Mouse (Mus musculus): ENCODE measurements around the gene Pex6. TPM values are rescaled to one million over a fixed set of nuclear protein-coding genes. Genes with fewer than 3 reads are reported as not detected.

Gene Pex6
- 26.8 and 27.4 TPM in 2 replicates for polyA plus RNA-seq (2015; fragmentation: Nextera tagmentation; extraction: Ambion mirVana)

DNA sequence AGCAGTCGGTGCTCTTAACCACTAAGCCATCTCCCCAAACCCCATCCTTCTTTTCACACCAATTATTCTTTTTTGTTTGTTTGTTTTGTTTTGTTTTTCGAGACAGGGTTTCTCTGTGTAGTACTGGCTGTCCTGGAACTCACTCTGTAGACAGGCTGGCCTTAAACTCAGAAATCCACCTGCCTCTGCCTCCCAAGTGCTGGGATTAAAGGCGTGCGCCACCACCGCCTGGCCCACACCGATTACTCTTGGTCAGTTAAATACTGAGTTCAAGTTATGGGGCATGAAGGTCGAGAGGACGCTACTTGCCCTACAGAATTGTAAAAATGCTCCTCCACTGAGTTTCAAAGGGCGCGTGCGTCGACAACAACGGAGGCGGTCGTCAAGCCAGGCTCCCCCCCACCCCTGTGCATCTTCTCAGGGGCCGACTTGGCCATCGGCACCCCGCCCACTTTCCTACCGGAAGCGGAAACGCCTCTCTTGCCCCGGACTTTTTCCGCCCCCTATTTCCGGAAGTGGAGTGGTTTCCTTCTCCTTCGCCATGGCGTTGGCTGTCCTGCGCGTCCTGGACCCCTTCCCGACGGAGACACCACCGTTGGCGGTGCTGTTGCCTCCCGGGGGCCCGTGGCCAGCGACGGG is at the start of gene Pex6:
TSS of gene Pex6 (plus strand) at position 505 of the 639 bp plus-strand sequence.
- H3K4me1 ChIP-seq (ENCODE audit: insufficient read depth, low read length): peaks cover 17% of the 10 kb centered on the region
- H3K9me3 ChIP-seq (ENCODE audit: low read length): no peaks in the 10 kb centered on the region
- peak within 1 kb of the TSS; percentile 91 for H3K9ac ChIP-seq (replicated peaks; ENCODE audit: low read length)
- H3K36me3 ChIP-seq (ENCODE audit: insufficient read depth, low read length): peaks cover 22% of the 10 kb centered on the region
- H3K4me3 ChIP-seq (ENCODE audit: low read length): peak within 1 kb of the TSS; percentile 68
- 9% methylated on average over 36 of the region's 36 CpGs for WGBS
- H3K27ac ChIP-seq (ENCODE audit: low read length): peak within 1 kb of the TSS; percentile 79
- ATAC-seq (ENCODE audit: low FRiP score, low TSS enrichment): peak; percentile 92
- H3K27me3 ChIP-seq (ENCODE audit: insufficient read depth, low read length): no peaks in the 10 kb centered on the region
- H3K4me2 ChIP-seq (replicated peaks; ENCODE audit: low read depth, low read length): peak within 1 kb of the TSS; percentile 93

DNA sequence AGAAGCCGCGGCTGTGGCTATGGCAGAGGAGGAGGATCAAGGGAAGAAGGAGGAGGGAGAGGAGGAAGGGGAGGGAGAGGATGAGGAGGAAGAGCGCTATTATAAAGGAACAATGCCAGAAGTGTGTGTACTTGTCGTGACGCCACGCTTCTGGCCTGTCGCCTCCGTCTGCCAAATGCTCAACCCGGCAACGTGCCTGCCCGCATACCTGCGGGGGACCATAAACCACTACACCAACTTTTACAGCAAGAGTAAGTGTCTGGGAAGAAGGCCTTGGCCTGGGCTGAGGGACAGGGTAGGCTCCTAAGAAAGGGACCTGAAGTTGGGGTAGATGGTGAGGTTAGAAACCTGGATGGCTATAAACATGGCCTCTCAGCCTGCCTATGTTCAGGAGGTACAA is 49.3 kb upstream of the Pex6 start:
- Histone ChIP-seq H3K36me3 (ENCODE audit: insufficient read depth, low read length) (peaks cover 84% of the 10 kb centered on the region), H3K4me2 (replicated peaks; ENCODE audit: low read depth, low read length) (no peak overlapping the region), H3K4me3 (ENCODE audit: low read length) (no peak overlapping the region), H3K9ac (replicated peaks; ENCODE audit: low read length) (no peak overlapping the region), H3K4me1 (ENCODE audit: insufficient read depth, low read length) (no peaks in the 10 kb centered on the region), H3K27ac (ENCODE audit: low read length) (no peak overlapping the region), H3K9me3 (ENCODE audit: low read length) (no peaks in the 10 kb centered on the region), H3K27me3 (ENCODE audit: insufficient read depth, low read length) (no peaks in the 10 kb centered on the region)
- 80% methylated on average over 12 of the region's 12 CpGs for WGBS
- ATAC-seq (ENCODE audit: low FRiP score, low TSS enrichment): no peak

DNA sequence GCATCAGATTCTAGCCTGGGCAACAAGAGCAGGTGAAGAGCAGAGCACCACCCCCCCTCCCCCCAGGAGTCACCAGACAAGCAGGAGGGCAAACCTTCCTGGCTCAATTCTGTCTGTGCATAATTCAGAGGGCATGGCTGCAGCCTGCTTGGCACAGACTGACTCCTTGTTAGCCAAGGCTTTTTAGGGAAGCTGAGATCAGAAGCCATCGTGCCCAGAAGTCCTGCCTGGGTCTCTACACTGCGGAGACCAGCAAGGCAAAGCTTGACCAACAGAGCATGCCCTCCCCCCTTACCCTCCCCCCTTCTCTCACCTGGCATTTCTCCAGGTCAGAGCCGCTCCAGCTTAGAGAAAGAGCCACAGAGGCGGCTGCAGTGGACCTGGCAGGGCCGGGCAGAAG is 48.5 kb upstream of the Pex6 start:
- Histone ChIP-seq H3K36me3 (ENCODE audit: insufficient read depth, low read length) (peaks cover 82% of the 10 kb centered on the region), H3K9me3 (ENCODE audit: low read length) (no peaks in the 10 kb centered on the region), H3K4me1 (ENCODE audit: insufficient read depth, low read length) (no peaks in the 10 kb centered on the region), H3K27me3 (ENCODE audit: insufficient read depth, low read length) (no peaks in the 10 kb centered on the region), H3K27ac (ENCODE audit: low read length) (no peak overlapping the region), H3K4me2 (replicated peaks; ENCODE audit: low read depth, low read length) (no peak overlapping the region), H3K9ac (replicated peaks; ENCODE audit: low read length) (no peak overlapping the region), H3K4me3 (ENCODE audit: low read length) (no peak overlapping the region)
- 79% methylated on average over 5 of the region's 5 CpGs for WGBS
- 0 out of 2 replicates have a peak, but pooled peaks have one; percentile 32 for ATAC-seq (ENCODE audit: low FRiP score, low TSS enrichment)

DNA sequence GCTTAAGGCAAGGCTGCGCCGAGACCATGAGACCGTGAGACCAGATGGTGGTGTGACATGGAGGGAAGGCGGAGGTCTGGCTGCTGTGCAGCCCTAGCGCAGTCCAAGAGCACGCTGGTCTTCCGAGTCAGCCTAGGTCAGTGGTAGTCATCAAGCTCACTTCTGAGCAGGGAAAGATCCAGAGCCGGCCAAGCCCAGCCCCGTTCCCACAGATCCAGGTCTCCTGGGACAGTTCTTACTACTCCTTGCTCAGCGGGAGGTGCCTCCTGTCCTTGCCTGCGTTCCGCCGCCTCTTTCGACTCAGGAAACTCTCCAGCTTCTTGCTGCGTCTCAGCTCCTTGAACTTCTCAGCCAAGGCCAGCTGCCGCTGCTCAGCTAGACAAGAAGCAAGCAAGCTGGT is 43.6 kb upstream of the Pex6 start:
- no peak overlapping the region for H3K4me2 ChIP-seq (replicated peaks; ENCODE audit: low read depth, low read length)
- peaks cover 57% of the 10 kb centered on the region for H3K36me3 ChIP-seq (ENCODE audit: insufficient read depth, low read length)
- no peak for ATAC-seq (ENCODE audit: low FRiP score, low TSS enrichment)
- peaks cover 2% of the 10 kb centered on the region; the same call in 1 of the 2 replicates for H3K4me1 ChIP-seq (ENCODE audit: insufficient read depth, low read length)
- no peak overlapping the region for H3K9ac ChIP-seq (replicated peaks; ENCODE audit: low read length)
- H3K4me3 ChIP-seq (ENCODE audit: low read length): no peak overlapping the region
- no peaks in the 10 kb centered on the region for H3K9me3 ChIP-seq (ENCODE audit: low read length)
- 86% methylated on average over 16 of the region's 16 CpGs for WGBS
- no peaks in the 10 kb centered on the region for H3K27me3 ChIP-seq (ENCODE audit: insufficient read depth, low read length)
- H3K27ac ChIP-seq (ENCODE audit: low read length): no peak overlapping the region

DNA sequence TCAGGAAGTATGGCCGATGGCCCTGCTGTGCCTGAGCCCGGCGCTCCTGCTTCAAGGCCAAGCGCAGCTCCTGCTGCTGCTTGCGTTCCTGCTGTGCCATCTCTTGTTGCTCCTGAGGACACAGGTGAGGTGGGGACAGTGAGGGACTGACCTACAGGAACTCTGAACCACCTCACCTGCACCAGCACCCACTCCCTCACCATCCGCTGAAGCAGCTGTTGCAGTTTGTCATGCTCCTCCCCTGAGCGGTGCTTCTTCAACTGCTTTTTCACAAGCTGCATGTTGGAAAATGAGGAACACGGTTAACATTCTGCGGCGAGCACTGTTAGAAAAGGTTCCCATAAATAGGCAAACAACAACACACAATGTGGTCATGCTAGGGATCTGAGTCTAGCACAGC is 41.4 kb upstream of the Pex6 start:
- Histone ChIP-seq H3K4me1 (ENCODE audit: insufficient read depth, low read length) (peaks cover 17% of the 10 kb centered on the region), H3K27ac (ENCODE audit: low read length) (no peak overlapping the region), H3K9me3 (ENCODE audit: low read length) (no peaks in the 10 kb centered on the region), H3K4me2 (replicated peaks; ENCODE audit: low read depth, low read length) (no peak overlapping the region), H3K9ac (replicated peaks; ENCODE audit: low read length) (no peak overlapping the region), H3K36me3 (ENCODE audit: insufficient read depth, low read length) (peaks cover 36% of the 10 kb centered on the region), H3K27me3 (ENCODE audit: insufficient read depth, low read length) (no peaks in the 10 kb centered on the region), H3K4me3 (ENCODE audit: low read length) (no peak overlapping the region)
- 96% methylated on average over 10 of the region's 10 CpGs for WGBS
- ATAC-seq (ENCODE audit: low FRiP score, low TSS enrichment): no peak

DNA sequence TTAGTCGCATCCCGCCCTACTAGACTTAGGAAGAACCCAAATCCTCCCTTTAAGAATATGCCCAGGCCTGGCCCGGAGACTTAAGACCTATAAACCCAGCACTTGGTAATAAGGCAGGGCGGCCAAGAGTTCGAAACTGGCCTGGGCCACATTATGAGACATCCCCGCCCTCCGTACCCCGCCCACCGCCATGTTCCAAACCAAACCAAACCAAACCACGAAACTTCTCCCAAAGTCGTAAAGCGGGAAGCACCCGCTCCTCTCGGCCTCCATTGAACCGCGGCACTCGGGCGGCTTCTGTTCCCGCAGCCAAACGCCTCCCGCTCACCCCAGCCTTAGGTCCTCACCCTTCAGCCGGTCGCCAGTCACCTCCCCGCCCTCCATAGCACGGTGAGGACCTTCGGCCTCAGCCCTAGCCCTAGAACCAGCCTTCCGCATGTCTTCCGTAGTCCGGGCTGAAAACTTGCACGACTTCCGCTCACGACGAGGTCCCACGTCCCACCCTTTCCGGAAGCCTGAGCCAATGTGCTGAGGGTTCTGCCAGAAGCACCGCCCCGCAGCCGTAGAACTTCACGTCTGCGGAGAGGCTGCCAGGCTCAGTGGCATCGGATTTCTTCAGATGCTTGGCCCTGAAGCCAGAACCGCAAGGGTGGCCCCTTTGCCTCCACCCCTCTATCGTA is 37.3 kb upstream of the Pex6 start, which contains the start of gene Rrp36:
TSS of gene Rrp36 (minus strand) at position 503 of the 680 bp plus-strand sequence.
- H3K4me3 ChIP-seq (ENCODE audit: low read length): peak within 1 kb of the TSS; percentile 83
- WGBS: under 1% methylated on average over 43 of the region's 43 CpGs
- peaks cover 34% of the 10 kb centered on the region for H3K4me1 ChIP-seq (ENCODE audit: insufficient read depth, low read length)
- H3K27ac ChIP-seq (ENCODE audit: low read length): peak within 1 kb of the TSS; percentile 79
- no peaks in the 10 kb centered on the region for H3K27me3 ChIP-seq (ENCODE audit: insufficient read depth, low read length)
- peak within 1 kb of the TSS; percentile 83 for H3K9ac ChIP-seq (replicated peaks; ENCODE audit: low read length)
- peak within 1 kb of the TSS; percentile 78 for H3K4me2 ChIP-seq (replicated peaks; ENCODE audit: low read depth, low read length)
- peak; percentile 94 for ATAC-seq (ENCODE audit: low FRiP score, low TSS enrichment)
- peaks cover 42% of the 10 kb centered on the region for H3K36me3 ChIP-seq (ENCODE audit: insufficient read depth, low read length)
- no peaks in the 10 kb centered on the region for H3K9me3 ChIP-seq (ENCODE audit: low read length)

DNA sequence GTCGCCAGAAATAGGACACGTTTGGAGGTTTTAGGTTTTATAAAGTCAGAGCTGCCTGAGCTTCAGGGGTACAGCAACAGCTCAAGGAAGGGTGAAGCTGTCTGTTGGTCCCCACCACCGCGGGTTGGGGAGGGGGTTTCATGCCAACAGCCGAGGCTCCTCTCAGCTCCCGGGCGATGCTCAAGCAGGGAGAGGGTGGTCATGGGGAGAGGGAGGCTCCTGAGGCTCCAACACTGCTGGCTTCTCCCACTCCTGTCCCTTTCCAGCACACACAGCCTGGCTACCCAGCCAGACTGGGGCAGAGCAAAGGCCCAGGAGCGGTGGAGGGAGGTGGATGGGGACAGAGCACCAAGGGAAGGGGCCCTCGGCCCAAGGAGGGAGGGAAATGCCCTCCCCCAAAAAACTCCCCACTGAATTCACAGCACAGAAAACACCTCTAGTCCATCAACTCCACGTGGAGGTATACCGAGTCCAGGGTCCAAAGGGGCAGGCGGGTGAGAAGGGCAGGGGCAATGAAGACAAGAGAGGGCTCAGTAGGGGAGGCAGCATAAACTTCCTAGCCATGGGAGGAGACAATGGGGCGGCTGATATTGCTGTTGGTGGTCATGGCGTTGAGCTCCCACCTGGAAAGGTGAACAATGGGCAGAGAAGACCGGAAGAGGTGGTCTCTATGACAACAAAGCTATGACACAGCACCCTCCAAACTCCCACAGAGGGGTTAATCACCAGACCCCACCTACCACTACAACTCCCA is 36.6 kb upstream of the Pex6 start:
- Histone ChIP-seq H3K36me3 (ENCODE audit: insufficient read depth, low read length) (peaks cover 36% of the 10 kb centered on the region), H3K4me3 (ENCODE audit: low read length) (peak overlapping the region; percentile 83), H3K4me2 (replicated peaks; ENCODE audit: low read depth, low read length) (peak overlapping the region; percentile 78), H3K27ac (ENCODE audit: low read length) (peak overlapping the region; percentile 79), H3K27me3 (ENCODE audit: insufficient read depth, low read length) (no peaks in the 10 kb centered on the region), H3K9me3 (ENCODE audit: low read length) (no peaks in the 10 kb centered on the region), H3K9ac (replicated peaks; ENCODE audit: low read length) (peak overlapping the region; percentile 83), H3K4me1 (ENCODE audit: insufficient read depth, low read length) (peaks cover 41% of the 10 kb centered on the region)
- peak; percentile 18 for ATAC-seq (ENCODE audit: low FRiP score, low TSS enrichment)
- WGBS: 13% methylated on average over 15 of the region's 15 CpGs

DNA sequence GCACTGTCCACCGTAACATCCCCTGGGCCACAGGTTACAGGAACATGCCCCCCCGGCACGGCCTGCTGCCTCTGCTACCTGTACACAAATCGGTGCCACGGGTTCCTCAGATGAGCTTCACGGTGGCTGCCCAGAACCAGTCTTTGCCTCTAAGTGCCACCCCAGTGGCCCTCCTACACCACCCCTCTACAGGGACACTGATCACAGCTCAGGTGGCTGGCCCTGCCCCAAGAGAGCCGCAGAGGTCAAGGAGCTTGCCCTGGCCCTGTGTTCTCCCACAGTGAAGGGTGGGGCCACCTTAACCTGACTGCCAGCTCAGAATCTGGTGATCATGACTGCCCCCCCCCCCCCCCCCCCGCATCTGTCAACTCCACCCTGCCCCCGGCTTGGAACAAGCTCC is 32.8 kb upstream of the Pex6 start, which contains the start of gene Mea1:
TSS of gene Mea1 (plus strand) at position 378 of the 400 bp plus-strand sequence.
- no peak for ATAC-seq (ENCODE audit: low FRiP score, low TSS enrichment)
- 61% methylated on average over 8 of the region's 9 CpGs for WGBS
- Histone ChIP-seq H3K27ac (ENCODE audit: low read length) (peak within 1 kb of the TSS; percentile 97; the same call in 1 of the 2 replicates), H3K27me3 (ENCODE audit: insufficient read depth, low read length) (no peaks in the 10 kb centered on the region), H3K9ac (replicated peaks; ENCODE audit: low read length) (peak within 1 kb of the TSS; percentile 82), H3K4me2 (replicated peaks; ENCODE audit: low read depth, low read length) (peak within 1 kb of the TSS; percentile 70), H3K36me3 (ENCODE audit: insufficient read depth, low read length) (peaks cover 32% of the 10 kb centered on the region), H3K4me1 (ENCODE audit: insufficient read depth, low read length) (peaks cover 41% of the 10 kb centered on the region), H3K9me3 (ENCODE audit: low read length) (no peaks in the 10 kb centered on the region), H3K4me3 (ENCODE audit: low read length) (peak within 1 kb of the TSS; percentile 91)

DNA sequence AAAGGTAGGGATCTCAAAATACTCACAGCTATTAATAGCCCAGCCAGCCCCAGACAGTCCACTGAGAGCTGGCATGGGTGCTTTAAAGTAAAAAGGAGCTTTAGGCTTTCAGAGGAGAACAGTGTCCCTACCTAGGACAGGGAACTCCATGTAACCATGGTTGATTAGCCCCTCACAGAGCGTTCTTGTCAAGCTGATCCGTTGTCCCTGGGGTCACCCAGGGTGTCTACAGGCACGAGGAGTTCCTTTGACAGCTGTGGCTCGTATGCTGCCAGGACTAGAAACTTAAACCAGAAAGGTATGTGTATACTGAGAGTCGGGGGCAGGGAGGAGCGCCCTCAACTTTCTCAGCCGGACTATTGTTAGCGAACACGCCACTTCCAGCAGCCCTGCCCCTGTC is 32.4 kb upstream of the Pex6 start:
- Histone ChIP-seq H3K27me3 (ENCODE audit: insufficient read depth, low read length) (no peaks in the 10 kb centered on the region), H3K4me2 (replicated peaks; ENCODE audit: low read depth, low read length) (peak overlapping the region; percentile 70), H3K9ac (replicated peaks; ENCODE audit: low read length) (peak overlapping the region; percentile 82), H3K4me1 (ENCODE audit: insufficient read depth, low read length) (peaks cover 40% of the 10 kb centered on the region), H3K27ac (ENCODE audit: low read length) (peak overlapping the region; percentile 97; the same call in 1 of the 2 replicates), H3K36me3 (ENCODE audit: insufficient read depth, low read length) (peaks cover 37% of the 10 kb centered on the region), H3K4me3 (ENCODE audit: low read length) (peak overlapping the region; percentile 91), H3K9me3 (ENCODE audit: low read length) (no peaks in the 10 kb centered on the region)
- ATAC-seq (ENCODE audit: low FRiP score, low TSS enrichment): no peak
- 23% methylated on average over 9 of the region's 9 CpGs for WGBS

Data from kidney, embryonic 16.5 days (tissue).